Mouse (Mus musculus): Measurements from ENCODE around the gene Tnrc6b. TPM values are rescaled to one million over a fixed set of nuclear protein-coding genes. Genes with fewer than 3 reads are reported as not detected.

Gene Tnrc6b
- total RNA-seq, 2 experiments from 2014 or later: 86.8 to 117 TPM

DNA sequence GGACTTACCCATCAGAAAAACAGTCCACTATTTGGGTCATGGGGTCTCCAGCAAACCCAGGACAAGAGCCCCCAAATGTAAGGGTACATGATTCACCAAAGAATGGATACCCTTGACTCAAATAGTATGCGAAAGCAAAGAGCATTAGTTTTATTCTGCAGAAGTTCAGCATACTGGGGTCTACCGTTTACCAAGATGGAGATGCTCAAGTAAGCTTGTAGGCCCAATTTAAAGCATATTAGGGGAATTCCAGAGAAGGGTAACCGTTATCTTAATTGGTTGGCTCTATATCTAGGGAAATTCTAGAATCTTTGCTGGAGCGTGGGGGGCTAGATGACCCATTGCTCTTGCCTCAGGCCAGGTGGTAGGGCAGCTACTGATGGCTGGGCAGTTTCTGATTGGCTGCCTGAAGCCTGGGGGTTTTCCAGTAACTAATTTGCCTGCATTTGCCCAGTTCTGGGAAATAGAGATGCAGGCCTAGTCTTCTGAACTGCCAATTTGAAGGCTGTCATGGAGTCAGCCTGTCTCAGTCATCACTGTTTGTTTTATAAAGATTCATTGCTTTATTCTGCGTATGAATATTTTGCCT, 70.2 kb downstream of the Tnrc6b start:
- no peak for DNase-seq (ENCODE audit: extremely low spot score in 1 of 2, low spot score in 1 of 2)

DNA sequence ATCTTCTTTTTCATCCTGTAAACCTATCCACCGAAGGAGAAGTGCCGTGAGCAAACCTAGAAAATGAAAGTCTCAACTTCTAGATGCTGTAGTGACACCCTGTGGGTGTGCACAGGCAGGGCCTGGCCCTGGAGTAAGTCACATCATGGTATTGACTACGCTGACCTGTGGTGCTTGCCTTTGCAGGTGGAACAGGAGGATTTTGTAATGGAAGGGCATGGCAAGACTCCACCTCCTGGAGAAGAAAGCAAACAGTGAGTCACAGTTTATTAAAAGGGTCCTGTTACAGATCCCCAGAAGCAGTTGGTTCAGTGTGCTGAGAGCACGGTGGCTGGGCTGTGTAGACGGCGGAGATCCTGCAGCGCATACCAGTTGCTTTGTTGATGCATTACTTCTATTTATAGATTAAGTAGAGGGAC, 73.4 kb downstream of the Tnrc6b start:
- DNase-seq (ENCODE audit: extremely low spot score in 1 of 2, low spot score in 1 of 2): no peak

DNA sequence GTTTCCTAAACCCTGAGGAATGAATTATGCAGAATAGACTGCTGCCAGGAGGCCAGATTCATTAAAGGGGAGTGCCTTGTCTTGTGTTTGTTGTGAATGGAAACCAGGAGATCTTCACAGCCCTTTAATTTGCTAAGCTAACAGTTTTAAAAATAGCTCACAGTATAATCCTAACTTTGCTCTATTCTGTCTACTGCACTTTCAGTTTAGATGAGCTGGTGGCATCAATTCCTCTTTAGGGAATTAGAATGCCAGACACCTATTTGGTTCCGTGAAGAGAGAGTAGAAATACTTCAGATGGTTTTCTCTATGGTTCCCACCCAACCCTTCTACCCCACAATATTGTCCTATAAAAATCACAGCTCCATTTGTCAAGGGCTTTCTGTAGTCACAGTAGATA, 74.6 kb downstream of the Tnrc6b start:
- DNase-seq (ENCODE audit: extremely low spot score in 1 of 2, low spot score in 1 of 2): no peak

DNA sequence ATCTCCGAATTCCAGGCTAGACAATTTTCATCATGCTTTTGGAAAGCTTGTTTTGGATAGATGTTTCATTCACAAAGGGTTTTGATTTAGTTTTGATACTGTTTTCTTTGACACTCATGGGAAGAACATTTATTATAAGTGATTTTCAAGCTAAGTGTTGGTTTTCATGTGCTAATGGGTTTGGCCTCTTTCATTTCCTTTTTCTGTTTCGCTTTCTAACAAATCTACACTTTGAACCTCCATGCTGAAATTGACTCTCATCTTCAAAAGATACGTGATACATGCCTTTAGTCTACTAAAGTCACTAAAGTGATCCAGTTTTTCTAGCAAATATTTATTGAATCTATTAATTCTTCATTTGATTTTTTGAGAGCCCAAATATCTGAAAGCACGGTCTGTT, 76.6 kb downstream of the Tnrc6b start:
- DNase-seq (ENCODE audit: extremely low spot score in 1 of 2, low spot score in 1 of 2): no peak

DNA sequence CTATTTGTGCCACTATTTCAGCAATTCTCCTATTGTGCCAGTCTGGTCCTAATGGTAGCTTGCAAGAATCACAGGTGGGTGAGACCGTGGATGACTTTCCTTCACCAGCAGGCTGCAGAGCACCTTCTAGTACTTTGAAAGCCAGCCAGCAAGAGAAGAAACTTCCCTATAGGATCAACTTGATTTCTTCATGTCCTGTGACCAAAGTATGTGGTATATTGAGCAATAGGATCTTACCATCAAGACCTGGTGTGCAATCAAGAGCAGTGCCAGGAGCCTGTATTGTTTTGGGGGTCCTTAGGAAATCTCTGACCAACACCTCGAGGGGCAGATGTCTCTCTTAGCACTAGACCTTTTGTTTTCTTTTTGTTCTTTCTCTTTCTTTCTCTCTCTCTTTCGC, 81.4 kb downstream of the Tnrc6b start:
- DNase-seq (ENCODE audit: extremely low spot score in 1 of 2, low spot score in 1 of 2): no peak

DNA sequence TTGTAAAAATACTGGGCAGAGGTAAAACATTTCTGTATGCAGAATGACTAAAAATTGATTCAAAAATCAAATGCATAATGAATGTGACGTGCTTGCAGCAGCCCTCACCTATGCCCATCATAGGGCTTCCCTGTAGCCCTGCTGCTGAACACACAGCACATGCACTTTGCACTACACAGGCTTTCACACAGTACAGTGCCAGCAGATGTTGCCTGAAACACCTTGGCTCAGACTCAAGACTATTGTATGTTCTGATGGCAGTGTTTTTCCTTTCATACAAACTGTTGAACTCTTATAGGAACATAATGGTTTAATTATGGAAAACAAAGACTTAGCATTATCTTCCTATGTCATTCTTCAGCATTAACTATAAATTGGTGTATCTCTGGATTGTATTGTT, 84.0 kb downstream of the Tnrc6b start:
- DNase-seq (ENCODE audit: extremely low spot score in 1 of 2, low spot score in 1 of 2): no peak

DNA sequence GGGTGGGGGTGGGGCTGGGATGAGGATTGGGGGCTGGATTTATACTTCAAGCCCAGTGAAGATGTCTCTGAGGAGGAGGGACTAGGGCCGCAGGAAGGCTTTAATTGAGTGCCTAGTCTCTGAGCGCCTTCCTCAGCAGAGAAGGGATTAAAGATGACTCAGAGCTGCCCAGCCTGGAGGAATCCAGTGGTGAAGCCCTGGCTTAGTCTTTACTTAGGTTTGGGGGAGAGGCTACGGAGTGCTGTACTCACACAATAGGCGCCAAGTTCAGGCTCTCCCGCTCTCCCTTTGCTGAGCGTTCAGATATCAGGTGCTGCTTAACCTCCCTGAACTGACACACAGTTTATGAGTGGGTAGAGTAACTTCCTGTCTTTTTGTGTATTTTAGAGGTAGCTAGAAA, 86.6 kb downstream of the Tnrc6b start:
- DNase-seq (ENCODE audit: extremely low spot score in 1 of 2, low spot score in 1 of 2): no peak

DNA sequence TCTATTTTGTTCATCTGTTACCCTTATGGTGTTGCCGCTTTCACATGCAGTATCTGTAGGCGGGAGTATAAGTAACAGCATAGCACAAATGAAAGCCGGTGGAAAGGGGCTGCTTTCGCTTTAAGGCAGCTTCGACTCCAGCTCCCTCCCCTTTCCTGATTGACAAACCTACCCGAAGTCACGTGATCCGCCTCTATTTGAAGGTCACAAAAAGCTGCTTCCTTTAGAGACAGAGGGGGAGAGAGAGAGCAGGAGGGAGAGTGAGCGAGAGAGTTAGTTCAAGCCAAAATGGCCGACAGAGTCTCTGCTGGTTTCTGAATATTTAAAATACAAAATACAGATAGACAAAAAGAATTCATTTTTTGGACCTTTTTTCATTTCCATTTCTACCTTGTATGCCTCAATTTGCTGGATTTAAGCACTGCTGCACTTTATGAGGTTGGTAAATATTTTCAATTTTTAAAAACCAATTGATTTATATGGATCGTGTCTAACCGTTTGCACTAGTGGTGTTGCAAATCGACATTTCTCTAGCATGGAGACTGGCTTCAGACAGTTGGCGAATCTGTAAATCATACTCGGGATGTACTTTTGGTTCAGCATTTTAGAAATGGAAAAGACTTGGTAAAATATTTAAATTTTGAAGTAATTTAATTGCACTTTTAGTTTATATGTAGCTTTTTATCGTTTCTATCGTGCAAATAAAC, 87.4 kb downstream of the Tnrc6b start:
- DNase-seq (ENCODE audit: extremely low spot score in 1 of 2, low spot score in 1 of 2): peak; percentile 69 to 80

DNA sequence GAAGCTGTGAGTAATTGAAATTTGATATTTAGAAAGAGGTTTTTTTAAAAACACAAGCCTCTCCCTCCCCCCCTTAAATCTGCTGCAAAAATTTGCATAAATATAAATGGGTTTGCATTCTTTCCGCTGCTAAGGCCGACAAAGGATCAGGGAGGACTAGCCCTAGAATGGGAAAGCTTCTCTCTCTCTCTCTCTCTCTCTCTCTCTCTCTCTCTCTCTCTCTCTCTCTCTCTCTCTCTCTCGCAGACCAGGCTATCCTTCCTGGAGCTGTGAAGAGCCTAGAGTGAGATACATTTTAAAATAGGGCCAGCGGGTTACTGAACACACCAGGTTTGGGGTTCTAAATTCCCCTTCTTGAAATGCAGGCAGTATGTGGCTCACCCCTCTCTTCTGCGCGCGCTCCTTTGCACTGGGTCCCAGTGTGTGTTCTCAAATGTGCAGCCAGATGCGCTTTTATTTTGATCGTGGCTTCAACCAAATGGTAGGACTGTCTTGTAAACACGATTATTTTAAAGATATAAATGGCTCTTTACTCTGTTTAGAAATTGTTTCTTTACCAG, 88.0 kb downstream of the Tnrc6b start:
- DNase-seq (ENCODE audit: extremely low spot score in 1 of 2, low spot score in 1 of 2): peak in 1 of 2 experiments; percentile 35

DNA sequence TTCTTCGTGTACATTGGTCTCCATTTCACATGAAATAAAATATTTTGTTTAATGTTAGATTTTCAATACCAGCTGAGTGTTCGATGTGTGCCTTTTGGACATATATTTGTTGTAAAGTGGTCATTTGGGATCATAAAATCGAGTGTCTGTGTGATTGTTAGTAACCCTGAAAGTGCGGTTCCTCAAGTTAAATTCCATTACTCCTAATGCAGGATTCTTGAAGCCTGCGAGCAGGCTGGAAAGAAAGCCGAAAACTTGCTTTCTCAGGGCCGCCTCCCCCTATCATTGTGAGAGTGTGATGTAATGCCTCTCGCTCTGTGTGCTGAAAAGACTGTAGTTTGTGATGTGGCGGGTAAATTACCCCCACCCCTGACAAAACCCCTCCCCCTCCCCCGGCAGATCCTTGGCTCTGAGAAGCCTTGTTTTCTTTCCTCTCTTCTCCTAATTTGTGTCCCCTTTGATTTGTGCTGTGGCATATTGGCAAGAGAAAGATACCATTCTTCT, 88.6 kb downstream of the Tnrc6b start:
- DNase-seq (ENCODE audit: extremely low spot score in 1 of 2, low spot score in 1 of 2): peak in 1 of 2 experiments; percentile 35

DNA sequence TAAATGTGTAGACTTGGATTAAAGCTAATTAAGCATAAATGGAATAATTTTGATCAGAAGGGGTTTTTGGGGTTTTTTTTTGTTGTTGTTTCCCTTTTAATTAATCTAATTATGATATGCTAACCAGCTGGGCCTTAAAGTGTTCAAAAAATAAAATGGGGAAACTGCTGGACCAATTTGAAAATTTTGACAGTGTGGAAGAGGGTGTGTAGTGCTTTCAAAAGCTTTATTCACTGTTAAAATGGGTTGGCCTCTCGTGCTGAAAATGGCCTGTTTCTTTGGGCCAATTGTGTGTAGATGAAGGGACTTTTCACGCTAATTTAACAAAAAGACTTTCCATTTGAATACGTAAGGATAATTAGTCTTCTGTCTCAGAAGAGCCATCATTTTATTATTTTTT, 89.1 kb downstream of the Tnrc6b start:
- DNase-seq (ENCODE audit: extremely low spot score in 1 of 2, low spot score in 1 of 2): no peak

DNA sequence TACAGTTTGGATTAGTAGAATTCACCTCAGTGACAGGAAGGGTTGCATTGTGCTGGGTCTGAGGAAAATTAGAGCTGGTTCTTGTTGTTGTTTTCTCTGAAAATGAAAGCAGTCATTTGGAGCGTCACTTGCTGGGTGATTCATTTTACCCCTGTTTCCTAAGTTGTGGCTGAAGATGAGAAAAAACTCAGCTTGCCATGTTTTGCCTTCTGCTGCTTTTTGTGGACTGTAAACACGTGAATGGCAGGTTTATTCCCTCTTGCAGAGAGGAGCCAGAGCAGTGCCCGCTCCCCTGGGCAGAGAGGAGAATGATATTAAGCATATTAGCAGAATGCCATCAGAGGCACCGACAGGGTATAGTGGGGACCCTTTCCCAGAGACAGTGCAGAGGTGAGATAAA, 89.7 kb downstream of the Tnrc6b start:
- no peak for DNase-seq (ENCODE audit: extremely low spot score in 1 of 2, low spot score in 1 of 2)

DNA sequence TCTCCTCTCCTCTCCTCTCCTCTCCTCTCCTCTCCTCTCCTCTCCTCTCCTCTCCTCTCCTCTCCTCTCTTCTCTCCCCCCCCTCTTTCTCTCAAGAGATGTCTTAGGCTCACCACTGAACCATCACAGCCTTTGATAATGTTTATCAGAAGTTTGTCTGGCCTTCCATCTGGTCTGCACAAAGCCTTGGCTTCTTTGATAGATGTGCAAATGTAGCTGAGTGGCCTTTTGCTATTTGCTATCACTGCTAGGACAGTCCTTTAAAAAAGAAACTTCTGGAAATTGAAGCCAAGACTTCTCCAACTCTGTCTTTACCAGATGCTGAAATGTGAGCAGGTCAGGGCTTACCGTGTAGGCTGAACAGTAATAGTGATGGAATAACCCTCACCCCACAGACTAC, 90.5 kb downstream of the Tnrc6b start:
- no peak for DNase-seq (ENCODE audit: extremely low spot score in 1 of 2, low spot score in 1 of 2)

DNA sequence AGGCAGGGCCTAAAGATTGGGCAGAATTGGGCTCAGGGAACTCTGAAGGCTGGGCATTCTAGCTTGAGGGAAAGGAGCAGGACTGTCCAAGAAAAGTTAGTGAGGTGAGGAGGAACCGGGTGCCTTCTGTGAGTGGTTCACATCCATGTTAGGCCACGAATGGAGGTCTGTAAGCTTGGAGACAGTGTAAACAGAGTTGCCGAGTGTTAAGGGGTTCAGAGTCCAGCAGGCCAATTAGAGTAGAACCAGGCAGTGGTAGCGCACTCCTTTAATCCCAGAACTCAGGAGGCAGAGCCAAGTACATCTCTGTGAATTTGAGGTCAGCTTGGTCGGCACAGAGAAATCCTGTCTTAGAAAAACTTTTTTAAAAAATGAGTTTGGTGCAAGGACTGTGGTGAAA, 96.0 kb downstream of the Tnrc6b start:
- no peak for DNase-seq (ENCODE audit: extremely low spot score in 1 of 2, low spot score in 1 of 2)

DNA sequence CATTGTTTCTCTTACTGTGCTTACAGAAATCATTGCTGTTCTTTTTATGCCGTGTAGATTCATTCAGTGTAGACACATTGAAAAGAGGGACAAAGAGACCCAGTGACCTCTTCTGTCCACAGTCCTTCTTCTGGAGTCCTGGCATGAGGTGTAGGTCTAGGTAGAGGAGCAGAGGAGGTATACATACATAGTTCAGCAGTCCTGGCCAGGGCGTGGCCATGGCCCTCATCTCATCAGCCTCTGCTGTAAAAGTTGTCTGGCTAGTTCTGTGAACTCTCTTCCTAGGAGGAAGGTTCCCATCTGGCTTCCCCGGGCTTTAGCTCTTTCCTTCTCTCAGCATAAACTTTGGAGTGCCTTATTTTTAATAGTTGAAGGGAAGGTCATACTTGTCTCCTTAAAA, 99.1 kb downstream of the Tnrc6b start:
- DNase-seq (ENCODE audit: extremely low spot score in 1 of 2, low spot score in 1 of 2): no peak

DNA sequence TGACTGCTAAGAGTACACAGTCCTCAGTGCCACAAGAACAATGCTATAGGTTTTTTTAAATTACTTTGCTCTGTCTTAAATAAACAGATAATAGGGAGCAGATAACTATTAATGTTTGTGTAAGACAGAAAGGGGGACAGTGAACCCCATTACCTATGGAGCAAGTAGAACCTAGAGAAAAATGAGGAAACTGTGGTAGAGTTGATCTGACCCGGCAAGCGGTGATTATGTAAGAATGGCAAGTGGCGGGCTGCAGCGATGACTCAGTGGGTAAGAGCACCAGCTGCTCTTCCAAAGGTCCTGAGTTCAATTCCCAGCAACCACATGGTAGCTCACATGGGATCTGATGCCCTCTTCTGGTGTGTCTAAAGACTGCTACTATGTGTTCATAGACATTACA, 101.7 kb downstream of the Tnrc6b start:
- DNase-seq (ENCODE audit: extremely low spot score in 1 of 2, low spot score in 1 of 2): no peak

DNA sequence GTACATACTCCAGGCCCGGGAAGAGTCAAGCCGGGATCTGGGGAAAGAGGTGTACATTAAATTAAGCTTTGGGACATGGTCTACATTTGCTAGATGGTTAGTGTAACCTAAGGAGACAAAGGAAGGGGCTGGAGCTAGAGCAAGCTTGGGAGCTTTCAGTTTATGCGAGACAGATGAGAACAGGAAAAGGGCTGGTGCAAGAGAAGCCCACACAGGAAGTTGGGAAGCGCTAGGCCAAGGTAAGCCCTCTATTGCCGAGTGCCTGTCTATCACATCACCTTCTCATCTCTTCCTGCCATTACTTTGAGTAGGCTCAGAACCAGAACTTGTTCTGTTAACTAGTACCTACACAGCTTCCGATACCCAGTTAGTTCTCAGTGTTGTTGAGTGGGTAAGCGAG, 103.7 kb downstream of the Tnrc6b start:
- no peak for DNase-seq (ENCODE audit: extremely low spot score in 1 of 2, low spot score in 1 of 2)

DNA sequence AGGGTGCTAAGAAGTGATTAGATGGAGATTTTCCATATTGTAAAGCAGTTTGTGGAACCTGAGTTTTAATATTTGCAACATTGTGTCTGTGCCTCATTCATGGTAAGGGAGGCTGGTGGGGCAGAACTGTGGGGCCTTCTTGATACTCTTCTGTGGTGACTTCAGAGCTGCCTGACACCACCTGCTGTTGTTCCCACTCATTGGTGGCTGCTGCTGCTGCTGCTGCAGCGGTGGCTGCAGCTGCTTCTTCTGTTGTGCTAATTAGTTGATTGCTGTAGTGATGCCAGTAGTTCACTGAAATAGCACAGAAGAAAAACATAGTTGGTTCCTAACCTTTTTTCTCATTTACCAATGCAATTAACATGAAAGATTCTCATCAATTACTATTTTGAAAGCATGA, 111.2 kb downstream of the Tnrc6b start:
- DNase-seq (ENCODE audit: extremely low spot score in 1 of 2, low spot score in 1 of 2): no peak

DNA sequence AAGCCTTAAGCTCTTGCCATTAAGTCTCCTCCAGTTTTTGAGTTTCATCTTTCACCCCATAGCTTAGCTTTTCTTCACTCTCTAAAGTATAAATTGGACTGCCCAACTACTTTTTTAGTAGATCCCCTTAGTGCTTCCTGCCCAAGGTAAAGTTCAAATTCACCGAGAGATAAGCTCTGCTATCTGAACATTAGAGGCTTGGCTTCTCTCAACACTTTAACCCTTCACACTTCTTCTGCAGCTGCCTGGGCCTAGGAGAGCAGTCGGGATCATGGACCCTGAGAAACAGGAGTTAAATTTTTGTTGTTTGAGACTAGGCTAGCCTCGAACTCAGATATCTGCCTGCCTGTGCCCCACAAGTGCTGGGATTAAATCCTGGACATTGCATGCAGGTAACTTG, 120.1 kb downstream of the Tnrc6b start:
- DNase-seq (ENCODE audit: extremely low spot score in 1 of 2, low spot score in 1 of 2): no peak

DNA sequence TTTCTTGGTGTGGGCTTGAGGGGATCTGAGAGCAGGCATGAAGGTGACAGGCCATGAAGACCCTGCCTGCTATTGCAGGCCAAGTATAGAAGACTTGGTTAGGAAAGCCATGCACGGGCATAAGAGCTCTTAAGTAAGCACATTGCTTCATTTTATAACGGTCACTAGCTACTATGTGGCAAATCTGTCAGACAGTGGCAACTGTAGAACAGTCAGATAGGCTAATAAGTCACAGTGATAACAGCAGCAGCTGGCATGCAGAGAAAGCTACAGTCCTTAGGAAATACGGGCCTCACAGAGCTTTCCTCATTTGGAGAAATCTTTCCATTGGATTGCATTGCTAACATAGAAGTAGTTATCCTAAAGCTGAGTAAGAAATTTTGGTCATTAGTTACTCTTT, 121.7 kb downstream of the Tnrc6b start:
- no peak for DNase-seq (ENCODE audit: extremely low spot score in 1 of 2, low spot score in 1 of 2)

DNA sequence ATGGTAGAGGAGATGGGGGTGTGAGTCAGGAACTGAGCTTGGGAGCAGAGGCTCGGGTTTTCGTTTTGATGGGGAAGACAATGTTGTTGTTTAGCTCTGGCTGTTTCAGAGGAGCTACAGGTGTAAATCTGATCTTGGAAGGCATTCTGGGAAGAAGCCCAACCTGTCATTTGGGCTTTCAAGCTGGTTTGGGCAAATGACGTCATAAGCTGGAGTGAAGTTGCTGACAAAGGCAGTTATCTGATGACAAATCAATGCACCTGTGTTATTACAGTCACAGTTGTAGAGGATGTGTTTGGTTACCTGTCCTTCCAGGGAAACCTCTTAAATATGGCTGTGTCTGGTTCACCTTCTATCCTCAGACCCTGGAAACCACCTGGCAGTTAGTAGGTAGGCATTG, 125.1 kb downstream of the Tnrc6b start:
- no peak for DNase-seq (ENCODE audit: extremely low spot score in 1 of 2, low spot score in 1 of 2)

DNA sequence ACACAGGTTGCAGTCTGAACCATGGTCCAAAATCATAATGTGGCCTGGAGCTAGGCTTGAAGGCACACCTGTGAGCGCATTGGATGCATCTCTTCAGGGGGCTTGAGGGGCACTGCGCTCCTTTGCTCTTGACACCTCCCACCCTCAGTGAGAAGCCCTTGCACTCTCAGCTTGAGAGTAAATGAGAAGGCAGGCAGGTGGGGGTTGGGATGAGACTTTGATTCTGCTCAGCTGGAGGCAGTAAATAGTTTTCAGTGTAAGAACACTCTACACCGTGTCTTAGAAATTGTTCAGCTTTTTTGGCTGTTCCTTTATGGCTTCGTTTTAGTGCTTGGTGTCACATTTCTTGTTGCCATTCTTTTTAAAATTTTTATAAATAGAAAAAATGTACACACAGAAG, 127.7 kb downstream of the Tnrc6b start:
- no peak for DNase-seq (ENCODE audit: extremely low spot score in 1 of 2, low spot score in 1 of 2)
